Mouse (Mus musculus) heart, embryonic 11.5 days (tissue): ENCODE results near the gene Macrod2. TPM values are rescaled to one million over a fixed set of nuclear protein-coding genes. Genes with fewer than 3 reads are reported as not detected.

ENCODE experiments used
- ATAC-seq: fragments of 200-750 bp; cut with Nextera tagmentation; replicated peaks from 2 replicates; pipeline ENCODE4 v1.8.0; 2017; ENCODE audit warnings: moderate library complexity; ENCODE audit not compliant: insufficient number of reproducible peaks, low FRiP score, low TSS enrichment
- H3K27ac ChIP-seq: fragments of 300-500 bp; sonication (generic); 2 replicates; pipeline ENCODE4 v1.5.1; 2014; ENCODE audit warnings: mild to moderate bottlenecking, low read depth, low read length
- H3K27me3 ChIP-seq: fragments of 300-500 bp; sonication (generic); 2 replicates; pipeline ENCODE4 v1.6.1; 2014; ENCODE audit warnings: mild to moderate bottlenecking, low read length, mixed read lengths; ENCODE audit not compliant: control insufficient read depth, insufficient read depth
- H3K36me3 ChIP-seq: fragments of 300-500 bp; sonication (generic); 2 replicates; pipeline ENCODE4 v1.6.1; 2014; ENCODE audit warnings: mild to moderate bottlenecking, low read length, moderate library complexity, mixed read lengths; ENCODE audit not compliant: control insufficient read depth, insufficient read depth
- H3K4me1 ChIP-seq: fragments of 300-500 bp; sonication (generic); 2 replicates; pipeline ENCODE4 v1.6.1; 2014; ENCODE audit warnings: low read length; ENCODE audit not compliant: control insufficient read depth, insufficient read depth
- H3K4me2 ChIP-seq: fragments of 300-500 bp; sonication (generic); 2 replicates; pipeline ENCODE4 v1.6.1; 2014; ENCODE audit warnings: mild to moderate bottlenecking, moderate library complexity
- H3K4me3 ChIP-seq: fragments of 300-500 bp; sonication (generic); 2 replicates; pipeline ENCODE4 v1.5.1; 2014; ENCODE audit warnings: low read depth, low read length
- H3K9ac ChIP-seq: fragments of 300-500 bp; sonication (generic); 2 replicates; pipeline ENCODE4 v1.6.1; 2014; ENCODE audit warnings: mild to moderate bottlenecking, low read depth, low read length, moderate library complexity
- H3K9me3 ChIP-seq: fragments of 300-500 bp; sonication (generic); replicated peaks from 2 replicates; pipeline ENCODE4 v1.6.1; 2016; ENCODE audit warnings: low read length; ENCODE audit not compliant: control insufficient read depth
- WGBS: fragments of 180-500 bp; shearing (Covaris S2); extraction: QIAGEN DNeasy Blood & Tissue Kit; methylation state at CpG from one replicate; pipeline ENCODE4 v1.1.7; 2014; ENCODE audit not compliant: insufficient replicate concordance; 5-methylcytosine and 5-hydroxymethylcytosine counted together
- polyA plus RNA-seq: library from polyadenylated mRNA; unstranded; fragments of >200 nt; fragmentation: Nextera tagmentation; extraction: Ambion mirVana; gene quantifications from 2 replicates; pipeline ENCODE4 v1.2.1, GENCODE M21; 2014

Gene Macrod2
- polyA plus RNA-seq, 1 experiment from 2014 or later, result 20.5 TPM

DNA sequence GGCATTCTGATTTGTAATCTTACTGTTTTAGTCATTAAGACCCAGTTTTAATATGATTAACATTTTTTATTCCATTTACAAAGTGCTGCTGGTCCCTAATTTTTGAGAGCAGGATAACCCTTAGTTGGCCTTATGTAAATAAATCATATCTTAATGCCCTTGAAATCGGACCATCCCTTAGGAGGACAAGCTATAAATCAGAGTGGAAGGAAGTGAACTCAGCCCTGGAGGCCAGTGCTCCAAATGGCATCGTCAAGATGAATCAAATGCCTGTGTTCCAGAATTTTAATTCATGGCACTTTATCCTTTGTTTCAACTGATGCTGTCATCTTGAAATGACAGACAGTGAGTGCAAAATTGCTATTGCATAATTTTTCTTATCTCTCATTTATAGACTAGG, 1046.8 kb downstream of the Macrod2 start:
- H3K36me3 ChIP-seq, result no peaks in the 10 kb centered on the region
- no peak overlapping the region for H3K4me3 ChIP-seq
- no peaks in the 10 kb centered on the region for H3K27me3 ChIP-seq
- H3K4me2 ChIP-seq, result no peak overlapping the region
- no peak overlapping the region for H3K27ac ChIP-seq
- H3K9ac ChIP-seq, result no peak overlapping the region
- 61% methylated on average over 2 of the region's 2 CpGs for WGBS
- no peak for ATAC-seq
- H3K4me1 ChIP-seq, result no peaks in the 10 kb centered on the region
- H3K9me3 ChIP-seq, result no peaks in the 10 kb centered on the region

DNA sequence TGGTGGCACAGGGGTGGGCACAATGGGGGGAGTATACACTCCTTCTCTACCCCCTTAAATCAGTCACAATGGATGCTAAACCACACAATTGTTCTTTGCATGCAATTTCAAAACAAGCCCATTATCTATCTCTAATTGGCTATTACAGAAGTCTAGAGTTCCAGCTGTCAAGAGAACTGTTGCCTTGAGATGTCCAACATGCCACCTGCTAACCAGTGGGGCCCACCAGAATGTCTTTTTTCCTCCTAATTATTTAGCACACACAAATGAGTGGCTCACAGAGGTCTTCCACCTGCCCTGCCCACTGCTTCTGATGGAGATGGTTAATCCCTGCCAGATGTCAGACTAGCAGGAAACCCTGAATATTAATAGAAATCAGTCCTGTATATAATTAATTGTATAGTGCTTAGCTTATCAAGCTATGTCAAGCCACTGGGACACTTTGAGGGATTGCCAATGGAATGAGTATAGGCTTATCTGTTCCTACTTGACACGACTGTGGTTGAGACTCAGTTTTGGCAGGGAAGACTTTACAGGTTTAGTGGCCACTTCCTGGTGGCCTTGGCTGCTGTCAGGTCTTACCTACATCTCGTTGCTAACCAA, 1054.1 kb downstream of the Macrod2 start:
- H3K9ac ChIP-seq, result no peak overlapping the region
- no peak overlapping the region for H3K4me3 ChIP-seq
- H3K27ac ChIP-seq, result no peak overlapping the region
- no peaks in the 10 kb centered on the region for H3K27me3 ChIP-seq
- H3K36me3 ChIP-seq, result no peaks in the 10 kb centered on the region
- WGBS, result 49% methylated on average over 2 of the region's 2 CpGs
- H3K9me3 ChIP-seq, result no peaks in the 10 kb centered on the region
- H3K4me2 ChIP-seq, result no peak overlapping the region
- no peak for ATAC-seq
- no peaks in the 10 kb centered on the region for H3K4me1 ChIP-seq

DNA sequence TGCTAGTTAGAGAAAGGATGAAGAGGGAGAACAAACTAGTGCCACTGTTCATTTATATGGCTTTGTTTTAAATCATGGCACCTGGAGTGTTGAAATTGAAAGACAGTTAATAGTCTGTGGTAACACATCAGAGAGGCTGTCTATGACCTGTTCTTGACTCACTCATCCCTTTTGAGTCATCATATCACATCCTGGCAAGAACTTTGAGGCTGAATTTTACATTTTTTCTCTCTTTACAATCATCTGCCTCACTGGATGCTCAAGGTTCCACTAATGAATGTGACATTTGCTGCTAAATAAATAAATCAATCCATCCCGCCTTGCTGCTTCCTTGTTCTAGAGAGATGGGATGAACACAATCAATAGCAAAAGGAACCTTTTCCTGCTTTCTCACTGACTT, 1068.8 kb downstream of the Macrod2 start:
- no peak overlapping the region for H3K27ac ChIP-seq
- no peaks in the 10 kb centered on the region for H3K36me3 ChIP-seq
- WGBS, result 95% methylated on average over 1 of the region's 1 CpGs
- H3K4me1 ChIP-seq, result no peaks in the 10 kb centered on the region
- H3K4me2 ChIP-seq, result no peak overlapping the region
- H3K9ac ChIP-seq, result no peak overlapping the region
- H3K4me3 ChIP-seq, result no peak overlapping the region
- ATAC-seq, result no peak
- H3K27me3 ChIP-seq, result no peaks in the 10 kb centered on the region
- H3K9me3 ChIP-seq, result no peaks in the 10 kb centered on the region

DNA sequence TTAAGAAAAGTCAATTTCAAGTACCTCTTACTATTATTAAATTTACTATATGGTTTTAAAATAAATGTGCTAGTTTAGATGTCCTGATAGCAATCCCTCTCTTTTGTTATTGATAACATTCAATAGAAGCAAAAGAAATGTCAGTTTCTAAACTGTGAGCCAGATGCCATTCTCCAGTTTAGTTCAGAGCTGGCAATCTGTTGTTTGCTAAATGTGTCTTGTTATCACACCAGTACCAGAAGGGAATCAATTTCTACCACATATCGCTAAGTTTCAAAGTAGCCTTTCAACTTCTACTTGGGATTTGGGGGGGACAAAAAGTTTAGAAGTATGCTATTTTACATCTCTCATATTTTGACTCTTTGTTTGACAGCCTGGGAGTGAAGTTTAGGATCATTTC, 1077.7 kb downstream of the Macrod2 start:
- no peaks in the 10 kb centered on the region for H3K4me1 ChIP-seq
- H3K9ac ChIP-seq, result no peak overlapping the region
- 86% methylated on average over 1 of the region's 1 CpGs for WGBS
- no peak for ATAC-seq
- no peaks in the 10 kb centered on the region for H3K9me3 ChIP-seq
- H3K4me3 ChIP-seq, result no peak overlapping the region
- H3K27me3 ChIP-seq, result no peaks in the 10 kb centered on the region
- no peak overlapping the region for H3K4me2 ChIP-seq
- H3K36me3 ChIP-seq, result no peaks in the 10 kb centered on the region
- H3K27ac ChIP-seq, result no peak overlapping the region

DNA sequence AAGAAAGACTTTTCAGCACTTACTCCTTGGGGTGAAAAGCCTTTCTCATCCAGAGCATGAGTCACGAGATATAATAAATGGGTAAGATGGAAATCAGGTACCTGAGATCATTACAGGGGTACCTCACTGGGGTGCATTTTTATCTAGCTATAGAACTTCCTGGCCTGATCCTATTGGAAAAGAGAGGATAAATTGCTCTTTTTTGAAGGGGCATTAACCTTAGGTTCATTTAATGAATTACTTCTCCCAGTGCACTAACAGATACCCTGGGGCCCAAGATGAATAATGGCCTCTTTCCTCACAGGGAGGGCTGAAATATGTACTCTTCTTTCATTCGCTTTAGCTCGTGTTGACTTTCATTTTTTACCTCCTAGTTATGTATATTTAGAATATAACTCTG, 1082.5 kb downstream of the Macrod2 start:
- H3K27ac ChIP-seq, result no peak overlapping the region
- H3K27me3 ChIP-seq, result no peaks in the 10 kb centered on the region
- no peaks in the 10 kb centered on the region for H3K36me3 ChIP-seq
- H3K4me1 ChIP-seq, result no peaks in the 10 kb centered on the region
- H3K9ac ChIP-seq, result no peak overlapping the region
- ATAC-seq, result no peak
- H3K4me2 ChIP-seq, result no peak overlapping the region
- no peak overlapping the region for H3K4me3 ChIP-seq
- no peaks in the 10 kb centered on the region for H3K9me3 ChIP-seq
- 77% methylated on average over 3 of the region's 3 CpGs for WGBS

DNA sequence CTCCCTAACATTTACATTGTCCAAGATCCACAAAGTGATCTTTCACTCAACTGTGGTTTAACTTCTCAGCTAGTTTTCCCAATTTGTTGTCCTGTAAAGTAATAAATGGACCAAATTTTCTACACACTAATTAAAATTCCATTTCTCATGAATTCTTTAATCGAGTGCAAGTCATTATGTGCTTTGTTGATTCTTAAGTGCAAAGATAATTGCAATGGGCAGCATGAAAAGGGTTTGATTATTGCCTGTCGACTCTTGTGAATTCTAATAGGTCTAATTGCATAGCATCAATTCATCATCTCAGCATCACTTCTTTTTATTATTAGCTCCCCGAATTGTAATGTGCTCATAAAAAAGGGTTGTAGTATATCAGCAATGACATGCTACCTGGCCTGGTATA, 1095.4 kb downstream of the Macrod2 start:
- 79% methylated on average over 3 of the region's 3 CpGs for WGBS
- no peak overlapping the region for H3K27ac ChIP-seq
- H3K9ac ChIP-seq, result no peak overlapping the region
- no peak overlapping the region for H3K4me3 ChIP-seq
- H3K36me3 ChIP-seq, result no peaks in the 10 kb centered on the region
- H3K4me1 ChIP-seq, result no peaks in the 10 kb centered on the region
- H3K27me3 ChIP-seq, result no peaks in the 10 kb centered on the region
- no peak for ATAC-seq
- H3K4me2 ChIP-seq, result no peak overlapping the region
- H3K9me3 ChIP-seq, result no peaks in the 10 kb centered on the region

DNA sequence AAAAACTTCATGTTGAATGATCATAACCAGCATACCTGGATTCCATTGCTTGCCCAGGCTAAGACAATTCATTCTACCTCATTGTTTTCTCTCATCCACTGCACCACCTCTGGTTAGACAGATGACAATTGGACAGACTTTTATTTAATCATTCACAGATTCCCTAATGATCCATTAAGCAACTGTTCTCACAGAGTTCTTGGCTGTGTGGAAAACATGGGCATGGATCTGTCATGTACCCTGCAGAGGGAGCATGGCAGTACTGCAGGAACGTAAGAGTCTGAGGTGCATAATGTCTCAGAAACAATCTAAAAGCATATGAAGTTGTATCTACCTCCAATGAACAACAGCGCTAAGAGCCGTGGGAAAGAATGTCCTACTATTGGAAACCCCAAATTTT, 1110.3 kb downstream of the Macrod2 start:
- no peaks in the 10 kb centered on the region for H3K36me3 ChIP-seq
- H3K27ac ChIP-seq, result no peak overlapping the region
- WGBS, result 83% methylated on average over 3 of the region's 3 CpGs
- H3K9ac ChIP-seq, result no peak overlapping the region
- H3K4me3 ChIP-seq, result no peak overlapping the region
- no peaks in the 10 kb centered on the region for H3K27me3 ChIP-seq
- ATAC-seq, result no peak
- no peak overlapping the region for H3K4me2 ChIP-seq
- no peaks in the 10 kb centered on the region for H3K9me3 ChIP-seq
- H3K4me1 ChIP-seq, result no peaks in the 10 kb centered on the region

DNA sequence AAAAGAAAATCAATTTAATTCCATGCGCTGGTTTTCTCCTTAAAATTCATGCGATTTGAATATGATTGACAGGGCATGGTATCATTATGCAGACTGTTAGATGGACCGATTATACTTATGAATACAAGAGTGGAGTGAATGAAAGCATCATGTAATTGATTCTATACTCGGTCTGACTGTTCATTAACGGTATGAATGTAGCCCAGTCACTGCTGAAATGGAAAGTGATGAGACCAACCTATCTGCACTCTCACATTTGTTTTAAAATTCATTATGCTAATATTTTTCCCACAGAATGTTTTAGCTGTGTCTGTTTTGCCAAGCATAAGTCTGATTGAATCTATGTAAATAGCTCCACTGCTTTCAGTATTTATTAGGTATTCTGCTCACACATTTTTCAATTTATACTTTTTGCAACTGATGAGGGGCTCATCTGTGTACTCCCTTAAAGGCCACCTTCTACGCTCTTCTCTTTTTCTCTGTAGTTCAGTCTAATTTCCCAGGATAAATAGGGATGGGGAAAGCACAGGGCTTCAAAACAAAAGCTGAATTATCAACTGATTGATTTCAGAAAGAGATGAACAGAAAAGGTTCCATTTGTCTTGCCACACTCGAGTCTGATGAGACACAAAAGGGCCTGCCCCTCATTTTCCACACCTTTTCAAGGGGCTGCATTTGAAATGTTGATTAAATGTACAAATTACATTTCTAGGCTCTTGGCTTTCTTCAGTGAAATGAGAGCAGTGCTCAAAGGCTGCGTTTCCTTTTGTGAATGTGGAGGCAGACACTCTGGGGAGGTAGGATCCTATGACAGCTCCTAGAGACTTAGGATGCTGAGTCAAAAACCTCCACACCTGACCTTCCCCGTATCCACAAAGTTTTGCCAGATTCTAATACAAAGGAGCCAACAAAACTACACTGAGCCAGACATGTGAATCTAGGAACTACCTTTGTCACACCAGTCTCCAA, 1113.1 kb downstream of the Macrod2 start:
- H3K27ac ChIP-seq, result no peak overlapping the region
- H3K4me3 ChIP-seq, result no peak overlapping the region
- WGBS, result 75% methylated on average over 9 of the region's 9 CpGs
- no peaks in the 10 kb centered on the region for H3K27me3 ChIP-seq
- H3K4me1 ChIP-seq, result no peaks in the 10 kb centered on the region
- H3K9ac ChIP-seq, result no peak overlapping the region
- no peak overlapping the region for H3K4me2 ChIP-seq
- no peaks in the 10 kb centered on the region for H3K36me3 ChIP-seq
- H3K9me3 ChIP-seq, result no peaks in the 10 kb centered on the region
- no peak for ATAC-seq
